Mouse (Mus musculus) lung, adult 2 months (tissue): Measurements from ENCODE around the gene Htr1f.

Experiments used
- CTCF ChIP-seq: fragments of 200-500 bp; IDR thresholded peaks from 2 replicates; pipeline ENCODE4 v1.5.1; 2011; ENCODE audit warnings: mild to moderate bottlenecking, low read length, control low read depth; ENCODE audit not compliant: insufficient read depth
- POLR2A ChIP-seq: fragments of 200-500 bp; IDR thresholded peaks from 2 replicates; pipeline ENCODE4 v1.6.1; 2011; ENCODE audit warnings: low read depth, mild to moderate bottlenecking, control low read depth, low read length, borderline replicate concordance; ENCODE audit errors: extremely low read depth

- TF ChIP-seq CTCF (no peak), POLR2A (no peak)
These were observed 90.4 kb downstream of the Htr1f start for GRCm38 (mm10) chr16:65015241-65015640.
